Mouse (Mus musculus): Measurements from ENCODE around the gene Amdhd1.

GRCm38 (mm10) chr10:93486622-93487021 is 53.2 kb downstream of the Amdhd1 start:
- no peak; the same call in 1 of the 2 replicates for TF ChIP-seq CTCF (IDR thresholded peaks at IDR 0.05; ENCODE audit: low read depth, low read length)
- no peak for TF ChIP-seq POLR2A (IDR thresholded peaks at IDR 0.05; ENCODE audit: borderline replicate concordance, low read depth, low read length)

All from bone marrow macrophage, adult 2 months (primary cell).